Mouse (Mus musculus): ENCODE measurements around the gene Ablim1.

Ablim1 gene

GRCm38 (mm10) chr19:57188553-57188952 lies 126.2 kb downstream of the Ablim1 start:
- no peak for DNase-seq (ENCODE audit: low read depth, low spot score)

DNA sequence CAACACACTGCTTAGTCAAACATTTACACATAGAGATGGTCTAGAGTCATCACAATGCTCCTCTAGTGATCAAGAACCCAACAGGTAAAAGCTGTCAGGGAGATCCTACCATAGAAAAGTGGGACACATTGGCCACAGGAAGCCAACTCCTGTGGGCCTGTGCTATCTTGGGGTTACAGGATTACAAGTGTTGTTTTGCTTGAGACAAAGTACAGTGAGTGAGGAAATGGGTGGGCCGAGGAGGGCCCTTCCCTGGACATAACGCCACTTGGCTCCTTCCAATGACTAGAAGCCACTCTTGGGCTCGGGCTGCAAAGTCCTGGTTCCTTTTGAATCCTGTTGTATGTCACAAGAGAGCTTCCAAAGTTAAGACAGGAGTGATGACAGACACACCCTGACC lies 129.7 kb downstream of the Ablim1 start:
- DNase-seq (ENCODE audit: low read depth, low spot score), result no peak

- DNase-seq (ENCODE audit: low read depth, low spot score), result no peak
These were observed 131.6 kb downstream of the Ablim1 start for GRCm38 (mm10) chr19:57182938-57183720.

DNA sequence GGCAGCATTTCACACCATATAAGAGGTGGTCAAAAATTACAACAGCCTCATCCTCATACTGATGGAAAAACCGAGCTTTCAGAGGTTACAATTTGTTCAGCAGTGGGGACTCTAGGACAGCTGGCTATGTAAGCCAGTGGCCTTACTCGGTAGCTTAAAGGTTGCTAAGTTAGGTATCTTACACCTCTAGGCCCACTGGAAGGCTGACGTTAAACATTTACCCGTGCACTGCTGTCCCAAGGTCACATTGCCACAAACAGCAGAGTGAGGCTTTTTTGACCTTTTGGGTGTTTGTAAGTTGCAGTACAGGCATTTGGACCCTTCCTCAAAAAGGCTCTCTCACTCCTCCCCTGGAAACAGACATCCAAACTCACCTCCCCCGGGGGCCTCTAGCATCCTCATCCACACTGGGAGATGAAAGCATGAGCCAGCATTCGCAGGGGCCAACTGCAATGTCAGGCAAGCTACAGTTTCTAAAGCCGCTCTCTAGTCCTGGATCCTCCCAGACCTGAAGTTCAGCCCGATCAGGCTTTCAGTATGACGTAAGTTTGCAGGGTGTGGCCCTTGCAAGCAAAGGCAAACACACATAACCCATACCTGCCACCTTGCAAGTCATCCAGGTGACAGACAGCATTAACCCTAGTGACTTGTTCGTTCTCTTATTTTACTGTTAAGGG lies 132.7 kb downstream of the Ablim1 start:
- peak; percentile 39 for DNase-seq (ENCODE audit: low read depth, low spot score)

DNA sequence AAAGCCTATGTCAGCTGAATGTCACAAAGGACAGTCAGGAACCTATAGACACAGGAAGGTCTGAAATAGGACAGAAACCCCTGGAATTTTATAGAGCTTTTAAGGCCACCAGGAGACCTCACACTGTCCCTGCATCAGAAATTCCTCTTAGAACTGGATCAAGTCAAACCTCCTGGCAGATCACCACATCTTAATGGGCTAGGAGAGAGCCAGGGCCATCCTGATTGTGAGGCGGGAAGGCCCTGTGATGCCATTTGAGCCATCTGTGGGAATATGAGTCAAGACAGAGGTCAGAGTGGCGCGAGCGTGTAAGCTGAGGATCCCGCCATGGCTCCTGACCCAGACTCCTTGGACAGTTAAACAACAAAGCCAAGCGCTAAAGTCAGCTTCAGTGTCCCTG lies 133.4 kb downstream of the Ablim1 start:
- DNase-seq (ENCODE audit: low read depth, low spot score), result no peak

- no peak for DNase-seq (ENCODE audit: low read depth, low spot score)
These were observed 133.8 kb downstream of the Ablim1 start for GRCm38 (mm10) chr19:57180908-57181307.

DNA sequence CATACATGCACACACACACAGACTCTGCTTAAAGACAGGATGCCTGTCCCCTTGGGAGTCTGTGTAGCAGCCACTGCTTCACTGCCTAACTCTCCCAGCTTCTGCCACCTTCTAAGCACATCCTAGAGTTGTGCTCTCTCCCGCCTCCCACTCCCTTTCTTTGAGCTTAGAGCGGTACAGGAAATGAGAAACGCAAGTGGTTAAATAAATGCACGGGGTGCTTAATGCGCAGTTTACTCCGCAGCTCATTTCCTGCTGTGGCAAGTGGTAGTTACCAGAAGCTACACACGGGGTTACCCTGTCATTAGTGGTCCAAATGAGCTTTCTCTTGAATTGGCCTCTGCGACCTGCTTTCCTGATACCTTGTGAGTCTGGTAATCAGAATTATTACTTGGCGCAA lies 134.4 kb downstream of the Ablim1 start:
- no peak for DNase-seq (ENCODE audit: low read depth, low spot score)

DNA sequence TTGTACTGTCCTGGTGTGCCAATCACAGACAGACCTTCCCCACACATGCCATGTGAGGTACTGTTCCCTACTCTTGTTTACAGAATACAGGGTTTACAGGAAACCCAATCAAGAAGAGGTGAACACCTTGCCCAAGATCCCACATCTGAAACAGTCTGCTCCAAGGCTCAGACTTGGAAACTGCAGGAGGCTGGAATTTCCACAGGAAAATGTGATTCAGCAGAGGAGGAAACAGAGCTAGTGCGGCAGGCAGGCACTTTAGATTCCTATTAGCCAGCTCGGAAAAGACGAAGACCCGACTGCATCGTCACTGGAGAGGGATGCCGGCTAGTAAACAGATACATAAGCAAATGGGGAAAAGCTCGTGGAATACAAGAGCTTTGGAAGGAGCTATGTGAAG lies 135.4 kb downstream of the Ablim1 start:
- DNase-seq (ENCODE audit: low read depth, low spot score), result no peak

DNA sequence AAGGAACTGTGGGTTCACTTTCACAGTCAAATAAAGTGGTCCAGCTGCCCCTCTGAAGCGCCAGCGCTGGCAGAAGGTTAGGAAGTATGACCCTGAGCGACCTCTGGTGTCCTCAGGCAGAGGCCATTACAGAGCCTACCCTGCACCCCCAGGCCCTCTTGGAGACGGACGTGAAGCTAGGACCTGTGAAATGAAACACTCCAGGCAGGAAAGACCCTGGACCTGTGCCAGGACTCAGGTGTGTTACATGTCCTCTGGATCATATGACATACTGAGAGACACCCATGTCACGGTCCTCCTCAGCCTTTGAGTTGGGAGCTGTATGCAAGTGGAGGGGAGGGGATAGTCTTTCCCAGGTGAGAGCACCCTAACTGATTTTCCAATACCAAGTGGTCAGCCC lies 137.4 kb downstream of the Ablim1 start:
- no peak for DNase-seq (ENCODE audit: low read depth, low spot score)

DNA sequence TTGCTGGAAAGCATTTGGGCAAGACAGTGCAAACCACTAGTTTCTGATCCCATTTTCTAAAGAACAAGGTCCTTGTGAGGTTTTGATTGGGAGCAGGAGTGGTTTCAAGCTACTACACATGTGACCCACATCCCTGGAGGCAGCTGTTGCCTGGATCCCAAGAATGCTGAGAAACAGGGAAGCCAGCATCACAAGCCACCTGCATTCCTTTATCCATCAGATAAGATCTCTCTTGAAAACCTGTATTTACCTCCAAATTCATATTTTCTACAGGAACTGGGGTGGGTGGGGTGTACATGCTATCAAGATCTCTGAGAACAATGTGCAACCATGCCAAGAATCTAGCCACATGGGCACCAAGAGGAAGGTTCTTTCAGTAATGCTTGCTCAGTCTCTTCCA lies 139.6 kb downstream of the Ablim1 start:
- DNase-seq (ENCODE audit: low read depth, low spot score), result no peak

- DNase-seq (ENCODE audit: low read depth, low spot score), result no peak
These were observed 140.2 kb downstream of the Ablim1 start for GRCm38 (mm10) chr19:57174541-57174940.

DNA sequence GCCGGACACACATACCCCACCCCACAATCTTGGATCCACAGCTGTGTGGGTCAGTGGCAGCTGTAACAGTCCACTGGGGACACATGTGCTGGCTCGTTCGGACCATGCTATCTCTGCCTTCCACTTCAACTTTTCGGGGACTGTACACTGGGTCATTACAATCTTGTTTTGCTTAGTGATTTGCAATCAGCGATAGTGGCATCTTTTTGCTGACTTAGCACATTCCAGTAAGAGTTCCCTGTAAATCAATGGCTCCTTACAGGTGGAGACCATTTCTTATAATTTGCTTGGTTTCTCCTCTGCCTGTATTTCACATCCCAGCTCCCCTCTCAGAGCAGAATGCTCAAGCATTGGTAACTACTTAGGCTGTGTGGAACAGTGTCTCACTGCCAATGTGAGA lies 140.7 kb downstream of the Ablim1 start:
- DNase-seq (ENCODE audit: low read depth, low spot score), result no peak

GRCm38 (mm10) chr19:57172321-57172720 lies 142.4 kb downstream of the Ablim1 start:
- no peak for DNase-seq (ENCODE audit: low read depth, low spot score)

- DNase-seq (ENCODE audit: low read depth, low spot score), result no peak
These were observed 143.8 kb downstream of the Ablim1 start for GRCm38 (mm10) chr19:57170880-57171279.

DNA sequence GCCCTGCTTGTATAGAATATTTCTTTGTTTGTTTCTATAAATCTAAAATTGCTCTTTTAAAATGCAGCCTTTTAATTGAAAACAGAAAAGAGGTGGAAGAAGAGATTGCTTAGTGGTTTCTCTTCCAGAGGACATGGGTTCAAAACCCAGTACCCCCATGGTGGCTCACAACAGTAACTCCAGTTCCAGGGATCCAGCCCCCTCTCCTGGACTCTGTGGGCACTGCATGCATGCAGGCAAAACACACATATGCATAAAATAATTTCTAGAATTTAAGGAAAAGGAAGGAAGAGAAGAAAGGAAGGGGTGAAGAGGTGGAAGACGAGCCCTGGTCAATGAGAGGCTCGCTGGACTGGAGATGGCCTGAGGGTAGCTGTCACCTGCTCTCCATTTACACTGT lies 145.2 kb downstream of the Ablim1 start:
- no peak for DNase-seq (ENCODE audit: low read depth, low spot score)

GRCm38 (mm10) chr19:57167721-57168120 lies 147.0 kb downstream of the Ablim1 start:
- DNase-seq (ENCODE audit: low read depth, low spot score), result no peak

- DNase-seq (ENCODE audit: low read depth, low spot score), result no peak
These were observed 149.8 kb downstream of the Ablim1 start for GRCm38 (mm10) chr19:57164882-57165281.

- no peak for DNase-seq (ENCODE audit: low read depth, low spot score)
These were observed 151.4 kb downstream of the Ablim1 start for GRCm38 (mm10) chr19:57163315-57163714.

- DNase-seq (ENCODE audit: low read depth, low spot score), result no peak
These were observed 152.6 kb downstream of the Ablim1 start for GRCm38 (mm10) chr19:57161978-57162727.

GRCm38 (mm10) chr19:57161010-57161660 lies 153.6 kb downstream of the Ablim1 start:
- DNase-seq (ENCODE audit: low read depth, low spot score), result no peak

DNA sequence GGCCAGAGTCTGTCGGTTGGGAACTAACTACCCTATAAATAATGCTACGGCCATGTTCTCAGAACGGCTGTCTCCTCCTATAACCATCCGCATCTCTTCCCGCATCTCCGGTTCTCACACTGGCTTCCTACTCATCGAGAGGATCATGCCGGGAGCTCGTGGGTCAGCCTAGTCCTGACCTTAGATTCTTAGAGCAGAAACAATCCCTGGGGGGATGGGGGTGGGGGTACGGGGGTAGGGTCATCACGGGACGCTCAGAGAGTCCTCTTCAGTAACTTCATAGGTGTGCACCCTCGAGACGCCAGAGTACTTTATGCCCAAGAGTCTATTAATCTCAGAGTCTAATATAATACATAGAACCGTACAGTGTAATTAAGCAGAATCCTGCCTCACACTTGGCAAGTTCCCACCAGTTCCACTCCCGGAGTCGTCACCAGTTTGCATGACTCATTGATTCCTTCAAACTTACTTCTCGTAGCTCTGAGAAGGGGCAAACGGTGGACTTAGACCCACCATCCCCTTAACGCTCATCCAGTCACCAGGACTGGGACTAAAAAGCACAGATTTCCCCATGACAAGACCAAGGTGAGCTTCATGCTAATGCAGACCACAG lies 156.9 kb downstream of the Ablim1 start:
- no peak for DNase-seq (ENCODE audit: low read depth, low spot score)

All from R1 (cell line).